Mouse (Mus musculus) cerebellum, postnatal 25 days (tissue): ENCODE data around the gene Prss50.

Source experiments
- DNase-seq, 2 experiments: peaks; one replicate each; pipeline ENCODE4 v3.0.0; 2021; ENCODE audit warnings: mixed read lengths in 2 of 2

Prss50 gene

GRCm38 (mm10) chr9:110907838-110908630, 50.3 kb downstream of the Prss50 start:
- no peak for DNase-seq

GRCm38 (mm10) chr9:110908631-110909016, 50.9 kb downstream of the Prss50 start:
- no peak for DNase-seq

GRCm38 (mm10) chr9:110909371-110909967, 51.7 kb downstream of the Prss50 start:
- no peak for DNase-seq
